Mouse (Mus musculus): ENCODE data around the gene Zfp652.

The Zfp652 gene

DNA sequence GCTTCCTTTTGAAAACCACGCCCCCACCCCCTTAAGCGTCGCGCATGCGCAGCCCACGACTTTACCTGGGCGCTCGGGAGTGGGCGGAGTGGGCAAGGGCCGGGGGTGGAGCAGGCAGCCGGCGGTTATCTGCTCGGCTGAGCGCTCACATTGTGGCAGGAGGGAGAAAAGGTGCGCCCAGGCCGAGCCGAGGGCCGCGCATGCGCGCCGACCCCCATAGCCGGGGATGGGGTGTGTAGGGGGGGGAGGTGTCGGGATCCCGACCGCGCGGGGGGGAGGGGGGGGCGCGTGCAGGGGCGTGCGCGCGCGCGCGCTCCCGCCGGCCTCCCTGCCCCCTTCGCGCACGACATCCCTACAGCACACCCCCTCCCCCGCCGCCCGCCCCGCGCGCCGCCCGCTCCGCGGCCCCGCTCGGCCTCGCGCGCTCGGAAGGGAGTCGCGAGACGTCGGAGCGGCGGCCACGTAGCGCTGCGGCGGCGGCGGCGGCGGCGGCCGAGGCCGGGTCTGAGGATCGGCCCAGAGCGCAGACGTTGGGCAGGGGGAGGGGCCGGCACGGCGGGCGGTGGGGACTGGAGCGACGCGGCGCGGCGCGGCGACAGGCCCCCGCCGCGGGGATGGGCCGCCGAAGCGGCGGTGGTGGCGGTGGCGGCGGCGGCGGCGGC is at the start of gene Zfp652:
Zfp652 (plus strand) TSS at position 111 of the 662 bp plus-strand sequence.
- under 1% methylated on average over 73 of the region's 103 CpGs for WGBS

DNA sequence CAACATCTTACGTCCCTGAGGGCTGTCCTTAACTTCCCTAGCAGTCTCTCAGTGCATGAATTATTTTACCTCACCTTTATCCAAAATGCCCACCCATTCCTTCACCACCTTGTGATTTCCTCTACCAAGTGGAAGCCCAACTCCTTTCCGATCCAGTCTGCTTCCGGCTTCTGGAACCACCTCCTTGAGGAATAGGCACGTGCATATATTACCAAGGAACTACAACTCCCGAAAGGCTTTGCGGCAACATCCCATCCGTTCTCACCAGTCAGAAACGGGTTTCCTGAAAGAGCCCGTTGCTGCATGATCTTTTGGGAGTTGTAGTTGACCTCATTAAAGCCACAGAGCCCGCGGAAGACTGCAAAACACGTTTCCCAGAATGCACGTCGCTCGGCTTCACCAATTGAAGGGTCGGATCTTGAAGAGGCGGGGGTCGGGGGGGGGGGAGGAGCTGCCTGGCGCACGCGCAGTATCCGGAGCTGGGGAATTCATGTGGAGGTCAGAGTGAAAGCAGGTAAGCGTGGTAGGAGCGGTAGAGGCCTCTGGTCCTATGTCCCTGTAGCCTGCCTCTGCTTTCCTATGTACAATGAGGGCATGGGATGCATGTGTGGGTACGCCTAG is 45.8 kb upstream of the Zfp652 start, which contains the start of gene Phb:
Phb (plus strand) TSS at position 429 of the 621 bp plus-strand sequence.
- WGBS = under 1% methylated on average over 25 of the region's 25 CpGs

DNA sequence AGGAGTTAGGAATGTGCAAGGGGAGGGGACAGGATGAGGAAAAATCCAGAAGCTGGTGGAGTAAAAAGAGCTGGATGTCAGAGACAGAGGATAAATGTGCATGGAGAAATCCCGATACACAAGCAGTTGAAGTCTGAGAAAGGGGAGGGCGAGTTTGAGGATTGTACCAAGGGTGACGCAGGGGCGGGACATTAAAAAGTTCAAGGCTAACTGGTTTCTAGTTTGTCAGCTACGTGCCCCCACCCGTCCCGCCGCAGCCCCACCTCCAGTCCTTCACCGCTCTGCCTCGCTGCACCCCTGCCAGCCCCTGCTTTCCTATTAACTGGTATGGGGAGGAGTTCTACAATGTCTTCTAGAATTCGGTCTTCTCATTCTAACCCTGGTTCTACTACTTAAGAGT is 45.3 kb upstream of the Zfp652 start:
- WGBS = 3% methylated on average over 11 of the region's 11 CpGs

DNA sequence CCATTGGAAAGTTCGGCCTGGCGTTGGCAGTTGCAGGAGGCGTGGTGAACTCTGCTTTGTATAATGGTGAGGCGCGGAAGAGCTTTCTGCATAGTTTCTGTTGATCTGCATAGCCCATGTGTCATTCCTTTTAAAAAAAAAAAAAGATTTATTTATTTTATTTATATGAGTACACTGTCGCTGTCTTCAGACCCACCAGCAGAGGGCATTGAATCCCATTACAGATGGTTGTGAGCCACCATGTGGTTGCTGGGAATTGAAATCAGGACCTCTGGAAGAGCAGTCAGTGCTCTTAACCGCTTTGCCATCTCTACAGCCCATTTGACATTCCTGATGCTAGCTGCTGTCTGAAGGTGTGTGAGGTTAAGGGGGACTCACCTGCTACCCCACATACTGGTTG is 44.4 kb upstream of the Zfp652 start:
- 88% methylated on average over 7 of the region's 7 CpGs for WGBS

DNA sequence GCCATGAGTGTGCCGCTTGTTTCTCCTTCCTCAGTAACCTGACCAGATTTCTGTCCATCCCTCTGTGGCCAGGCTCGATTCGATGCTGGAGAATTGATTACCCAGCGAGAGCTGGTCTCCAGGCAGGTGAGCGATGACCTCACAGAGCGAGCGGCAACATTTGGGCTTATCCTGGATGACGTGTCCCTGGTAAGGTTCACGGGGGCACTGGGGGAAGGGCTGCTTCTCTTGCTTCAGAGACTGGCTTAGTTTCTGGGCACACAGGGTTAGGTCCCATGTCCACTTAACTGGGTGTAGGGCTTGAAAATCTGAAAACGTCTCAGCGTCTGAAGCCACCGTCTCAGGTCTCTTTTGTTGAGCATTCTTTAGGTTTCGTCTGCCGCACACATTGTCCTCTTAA is 37.0 kb upstream of the Zfp652 start:
- 92% methylated on average over 14 of the region's 14 CpGs for WGBS

DNA sequence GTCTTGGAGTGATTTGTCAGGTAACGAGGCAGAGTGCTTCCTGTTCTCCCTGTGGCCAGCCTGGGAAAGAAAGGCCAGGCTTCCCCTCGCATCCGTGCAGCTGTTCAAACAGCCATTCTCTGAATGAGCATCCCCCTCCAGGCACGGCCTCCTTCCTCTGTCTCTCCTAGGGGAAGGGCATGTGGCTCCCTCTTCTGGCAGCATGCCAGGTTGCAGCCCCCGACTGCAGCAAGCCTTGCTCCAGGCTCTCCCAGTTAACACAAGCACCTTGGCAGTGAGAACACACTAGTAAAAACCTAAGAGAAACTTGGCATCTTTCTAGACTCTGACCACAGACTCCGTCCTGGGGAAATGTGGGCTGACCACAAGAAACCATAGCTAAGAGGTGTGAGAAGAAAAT is 36.2 kb upstream of the Zfp652 start:
- 39% methylated on average over 6 of the region's 6 CpGs for WGBS

DNA sequence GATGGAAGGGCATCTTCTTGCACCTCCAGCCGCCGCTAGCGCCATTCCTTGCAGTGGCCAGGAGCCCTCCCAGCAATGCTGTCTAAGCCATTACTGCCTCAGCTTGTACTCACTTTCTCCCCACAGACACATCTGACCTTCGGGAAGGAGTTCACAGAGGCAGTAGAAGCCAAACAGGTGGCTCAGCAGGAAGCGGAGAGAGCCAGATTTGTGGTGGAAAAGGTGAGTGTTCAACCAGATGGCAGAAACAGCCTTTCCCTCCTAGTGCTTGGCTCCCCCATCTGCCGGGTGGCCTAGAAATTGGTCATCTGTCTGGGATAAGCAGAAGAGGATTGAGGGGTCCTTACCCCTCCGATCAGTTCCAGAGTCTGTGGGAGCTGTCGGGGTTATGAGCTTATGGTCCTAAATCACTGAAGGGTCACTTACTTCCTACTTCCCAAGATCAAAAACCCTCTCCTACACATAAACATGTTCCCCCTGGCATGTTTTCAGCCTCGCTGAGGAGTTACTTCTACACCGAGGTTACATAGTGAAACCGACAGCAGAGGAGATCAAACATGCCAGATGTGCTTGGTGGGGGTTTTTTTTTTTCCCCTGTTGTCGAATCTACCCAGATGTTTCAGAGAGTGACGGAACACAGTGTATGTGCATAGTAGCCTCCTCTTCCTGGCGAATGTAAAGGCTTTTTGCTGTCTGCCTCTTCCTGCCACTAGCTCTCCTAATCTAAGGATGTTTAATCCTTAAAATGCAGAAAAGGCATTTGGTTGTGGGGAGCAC is 34.4 kb upstream of the Zfp652 start:
- WGBS = 87% methylated on average over 14 of the region's 14 CpGs

DNA sequence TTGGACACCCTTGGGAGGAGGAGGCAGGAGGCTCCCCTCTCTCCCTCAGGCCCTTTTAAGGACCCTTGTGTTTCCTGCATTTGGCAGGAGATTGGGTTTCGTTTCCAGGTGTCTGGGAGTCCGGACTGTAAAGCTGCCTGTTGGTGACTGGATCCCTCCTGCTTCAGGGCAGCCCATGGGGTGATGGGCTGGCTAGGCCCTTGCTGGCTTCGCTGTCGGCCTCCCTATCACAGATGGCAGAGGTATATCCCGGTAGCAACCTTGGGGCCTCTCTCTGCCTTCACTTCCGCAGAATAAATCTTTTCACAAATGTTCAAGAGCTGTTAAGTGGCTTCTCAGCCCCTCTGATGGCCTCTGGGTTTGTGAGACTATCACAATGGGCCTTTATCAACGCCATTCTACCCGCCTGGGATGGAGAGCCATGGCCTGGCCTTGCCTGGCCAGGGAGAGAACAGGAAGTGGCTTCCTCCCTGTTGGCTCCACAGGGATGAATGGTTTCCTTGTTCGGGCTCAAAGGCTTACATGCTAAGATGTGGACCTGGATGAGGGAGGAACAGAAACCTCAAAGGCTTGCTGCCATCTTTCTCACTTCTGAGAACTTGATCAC is 30.4 kb upstream of the Zfp652 start:
- WGBS = 73% methylated on average over 9 of the region's 9 CpGs

DNA sequence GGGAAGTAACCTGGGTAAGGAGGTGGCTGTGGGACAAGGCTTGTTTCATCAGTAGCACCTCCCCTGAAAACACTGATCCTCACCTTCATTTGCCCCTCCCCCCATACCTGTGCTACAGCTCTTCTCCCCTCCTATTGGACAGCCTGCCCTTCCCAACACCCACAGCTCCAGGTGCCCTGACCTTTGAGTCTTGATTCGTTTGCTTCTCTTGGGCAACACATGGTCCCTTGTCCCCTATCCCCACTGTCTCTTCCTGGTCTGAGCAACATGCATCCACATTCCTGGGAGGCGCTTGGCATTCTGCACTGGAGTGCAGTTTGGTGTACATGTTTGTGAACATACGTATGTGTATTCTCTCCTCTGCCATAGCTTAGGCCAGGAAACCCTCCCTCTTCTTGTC is 29.5 kb upstream of the Zfp652 start:
- WGBS = 92% methylated on average over 3 of the region's 3 CpGs

DNA sequence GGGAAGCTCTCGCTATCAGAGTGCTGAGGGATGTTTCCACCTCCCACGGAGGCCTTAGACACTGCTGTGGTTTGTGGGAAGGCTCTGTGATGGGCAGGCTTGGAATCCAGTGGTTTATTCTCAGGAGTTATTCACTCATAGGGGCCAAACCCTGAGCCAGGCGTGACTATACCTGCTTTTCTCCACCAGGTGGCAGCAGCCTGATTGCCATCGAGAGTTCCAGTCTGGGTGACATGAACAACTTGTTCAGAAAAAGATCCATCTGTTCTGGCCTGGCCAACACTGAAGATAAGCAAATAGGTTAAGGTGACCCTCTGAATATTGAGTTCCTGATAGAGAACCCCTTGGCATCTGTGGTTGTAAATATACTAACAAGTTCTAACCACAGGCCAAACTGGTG is 26.4 kb upstream of the Zfp652 start:
- WGBS = 3% methylated on average over 4 of the region's 4 CpGs

DNA sequence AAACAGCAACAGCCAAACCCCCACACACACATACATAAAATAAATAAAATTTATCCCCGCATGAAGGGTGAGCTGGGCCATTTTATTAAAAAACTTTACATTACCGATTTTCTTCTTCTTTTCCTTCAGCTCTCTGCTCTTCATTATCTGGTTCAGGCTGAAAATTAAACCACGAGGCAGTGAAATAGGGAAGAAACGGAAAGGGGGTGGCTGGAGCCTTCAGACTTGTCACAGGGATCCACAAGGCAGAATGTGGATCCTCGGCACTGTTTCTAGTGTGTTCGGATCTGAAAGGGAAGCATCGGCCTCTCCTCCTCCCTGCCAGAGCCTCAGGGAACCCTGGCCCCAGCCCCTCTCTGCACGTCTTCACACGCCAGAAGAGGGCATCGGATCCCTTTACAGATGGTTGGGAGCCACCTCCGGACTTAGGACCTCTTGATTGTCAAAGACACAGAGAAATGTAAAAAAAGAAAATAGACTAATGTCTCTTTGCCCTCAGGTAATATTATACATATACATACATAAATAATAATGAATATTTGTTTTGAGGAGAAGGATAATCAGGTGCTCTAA is 25.3 kb upstream of the Zfp652 start:
- WGBS = 48% methylated on average over 11 of the region's 11 CpGs

DNA sequence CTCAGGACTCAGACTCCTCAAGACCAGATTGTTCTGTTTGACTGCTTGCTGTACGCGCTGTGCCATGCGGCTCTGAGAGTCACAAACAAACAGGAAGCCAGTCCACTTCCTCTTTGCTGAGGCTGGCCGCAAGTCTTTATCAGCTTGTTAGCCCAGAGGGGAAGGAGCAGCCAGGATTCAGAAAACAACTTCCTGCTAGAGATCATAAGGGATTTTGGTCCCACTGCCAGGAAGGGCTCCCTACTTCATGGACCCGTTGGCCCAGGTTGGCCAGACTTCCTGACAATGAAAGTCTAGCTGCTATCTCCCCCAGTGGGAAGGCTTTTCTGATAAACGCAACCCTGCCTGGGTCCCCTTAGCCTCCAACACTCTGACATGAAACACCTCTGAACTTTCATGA is 24.0 kb upstream of the Zfp652 start:
- WGBS = 68% methylated on average over 6 of the region's 6 CpGs

DNA sequence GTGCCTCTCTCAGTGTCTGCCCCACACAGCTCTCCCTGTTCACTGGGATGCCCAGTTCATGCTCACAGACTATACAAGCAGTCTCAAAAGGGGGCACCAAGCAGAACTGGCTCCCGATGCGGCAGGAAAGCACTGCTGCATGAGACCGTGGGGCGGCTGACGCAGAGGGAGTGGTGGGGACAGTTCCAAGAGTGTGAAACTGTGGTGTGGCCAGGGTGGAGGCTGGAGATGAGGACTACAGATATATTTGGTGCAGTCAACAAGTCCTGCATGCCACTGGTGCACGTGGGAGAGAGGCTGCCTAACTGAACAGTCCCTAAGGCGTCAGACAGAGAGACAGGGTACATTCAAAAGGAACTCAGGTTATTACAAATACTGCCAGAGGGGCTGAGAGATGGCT is 23.5 kb upstream of the Zfp652 start:
- WGBS = 50% methylated on average over 7 of the region's 7 CpGs

DNA sequence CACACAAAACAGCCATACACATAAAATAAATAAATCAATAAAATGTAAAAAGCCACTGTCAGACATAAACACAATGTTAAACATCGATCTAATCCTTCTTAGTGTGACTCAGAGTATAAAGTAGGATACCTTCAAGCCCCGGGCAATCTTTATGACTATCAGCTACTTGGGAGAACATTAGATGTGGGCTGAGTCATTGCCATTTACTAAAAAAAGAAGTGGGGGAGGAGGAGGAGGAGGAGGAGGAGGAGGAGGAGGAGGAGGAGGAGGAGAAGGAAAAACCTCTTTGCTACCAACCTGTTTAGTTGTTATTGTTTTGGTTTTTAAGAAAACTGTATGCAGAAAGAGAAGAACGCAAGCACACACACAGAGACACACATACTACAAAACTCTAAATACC is 22.9 kb upstream of the Zfp652 start:
- WGBS = 64% methylated on average over 3 of the region's 3 CpGs

DNA sequence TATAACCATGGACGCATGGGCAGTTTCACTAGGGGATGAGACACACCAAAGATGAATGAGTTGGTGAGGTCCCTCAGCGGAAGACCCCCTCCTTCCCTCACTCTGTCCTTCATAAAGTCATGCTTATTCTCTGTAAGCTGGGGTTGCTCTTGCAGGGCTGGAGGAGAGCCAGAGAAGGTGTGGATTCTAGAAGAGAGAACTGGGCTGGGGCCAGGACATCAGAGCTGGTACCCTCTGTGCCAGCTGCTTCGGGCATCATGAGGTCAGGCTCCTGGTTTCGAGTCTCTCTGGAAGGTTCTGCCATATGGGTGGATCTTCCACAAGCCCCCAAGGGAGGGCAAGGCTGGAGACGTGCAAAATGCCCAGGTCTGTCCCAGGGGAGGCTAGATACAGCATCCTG is 13.9 kb upstream of the Zfp652 start:
- WGBS = 83% methylated on average over 5 of the region's 5 CpGs

DNA sequence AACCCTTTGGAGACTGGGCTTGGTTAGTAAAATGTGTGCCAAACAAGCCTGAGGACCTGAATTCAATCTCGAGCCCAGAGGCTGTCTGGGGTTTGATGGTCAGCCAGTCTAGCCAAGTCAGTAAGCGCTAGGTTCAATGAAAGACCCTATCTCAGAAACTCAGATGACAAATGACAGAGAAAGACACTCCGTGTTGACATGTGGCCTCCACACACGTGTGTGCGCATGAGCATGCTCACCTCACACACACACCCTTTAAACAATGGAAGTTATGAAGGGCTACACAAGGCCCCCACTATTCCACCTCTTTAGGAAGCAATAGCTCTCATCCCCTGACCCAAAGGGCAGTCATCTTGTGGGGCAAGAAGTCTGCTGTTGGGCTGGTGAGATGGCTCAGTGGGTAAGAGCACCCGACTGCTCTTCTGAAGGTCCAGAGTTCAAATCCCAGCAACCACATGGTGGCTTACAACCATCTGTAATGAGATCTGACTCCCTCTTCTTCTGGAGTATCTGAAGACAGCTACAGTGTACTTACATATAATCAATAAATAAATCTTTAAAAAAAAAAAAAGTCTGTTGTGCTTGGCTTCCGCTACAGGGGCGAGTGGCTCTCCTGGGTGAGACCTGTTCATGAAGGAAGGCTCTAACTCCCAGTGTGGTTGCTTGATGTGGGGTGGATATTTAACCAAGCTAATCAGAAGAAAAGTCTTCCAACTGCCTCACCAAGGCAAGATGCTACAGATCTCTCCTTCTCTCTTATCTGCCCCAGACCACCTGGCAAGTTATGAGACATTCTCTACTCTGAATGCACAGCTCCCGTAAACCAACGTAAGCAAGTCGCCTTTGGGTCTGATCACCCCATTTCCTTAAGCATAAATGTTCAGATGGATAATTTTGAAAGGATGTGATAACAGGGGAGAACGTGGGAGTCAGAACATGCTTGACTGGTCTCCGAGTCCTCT is 11.4 kb upstream of the Zfp652 start:
- 90% methylated on average over 13 of the region's 13 CpGs for whole genome bisulfite sequencing

DNA sequence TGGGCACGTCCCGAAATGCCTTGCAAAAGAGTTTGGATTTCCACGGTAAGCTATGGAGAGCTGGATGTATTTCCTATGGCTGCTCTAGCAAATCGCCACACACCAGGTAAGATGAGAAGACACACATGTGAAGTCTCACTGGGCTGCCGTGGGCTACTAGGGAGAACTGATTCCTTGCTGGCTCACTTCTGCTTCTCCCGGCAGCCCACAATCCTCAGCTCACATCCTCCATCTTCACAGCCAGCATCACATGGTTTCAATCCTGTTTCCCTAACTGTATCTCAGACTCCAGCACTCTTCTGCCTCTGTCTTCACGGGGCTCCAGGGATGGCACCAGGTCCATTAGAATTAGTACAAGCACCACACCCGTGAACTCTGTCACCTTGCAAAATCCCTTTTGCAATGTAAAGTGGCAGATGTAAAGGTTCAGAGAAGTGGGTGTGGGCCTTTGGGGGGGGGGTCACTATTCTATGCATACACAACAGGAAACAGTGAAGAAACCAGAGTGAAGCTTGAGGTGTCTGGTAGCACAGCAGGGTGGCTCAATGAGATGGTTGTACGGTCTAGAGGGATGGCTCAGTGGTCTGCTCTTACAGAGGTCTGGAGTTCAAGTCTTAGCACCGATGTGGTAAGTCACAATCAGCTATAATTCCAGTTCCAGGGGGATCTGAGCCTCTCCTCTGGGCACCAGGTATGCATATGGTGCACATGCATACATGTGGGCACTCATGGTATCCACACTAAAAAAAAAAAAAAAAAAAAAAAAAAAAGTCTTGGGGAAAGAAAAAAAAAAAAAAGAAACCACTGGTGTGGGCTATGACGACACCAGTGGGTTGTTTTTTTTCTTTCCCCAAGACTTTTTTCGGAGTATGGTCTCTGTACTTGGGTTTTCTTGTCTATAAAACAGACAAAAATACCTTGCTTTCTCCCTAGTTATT is 8.2 kb upstream of the Zfp652 start:
- WGBS = 74% methylated on average over 12 of the region's 12 CpGs

DNA sequence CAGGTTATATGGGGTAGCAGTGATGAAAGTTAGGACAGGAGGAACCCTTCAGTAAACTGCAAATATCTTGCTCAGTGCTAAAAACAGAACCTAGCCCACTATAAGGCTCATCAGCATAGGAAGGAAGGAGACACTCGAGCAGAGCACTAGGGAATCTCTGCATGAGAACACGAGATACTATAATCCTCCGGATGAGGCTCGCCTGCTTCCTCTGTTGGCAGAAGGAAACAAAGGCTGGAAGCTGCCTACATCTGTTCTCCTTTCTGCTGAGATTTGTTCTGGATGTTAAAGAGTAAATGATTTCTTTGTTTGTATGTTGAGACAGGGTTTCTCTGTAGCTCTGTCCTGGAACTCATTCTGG is 7.5 kb upstream of the Zfp652 start:
- 35% methylated on average over 4 of the region's 4 CpGs for WGBS

DNA sequence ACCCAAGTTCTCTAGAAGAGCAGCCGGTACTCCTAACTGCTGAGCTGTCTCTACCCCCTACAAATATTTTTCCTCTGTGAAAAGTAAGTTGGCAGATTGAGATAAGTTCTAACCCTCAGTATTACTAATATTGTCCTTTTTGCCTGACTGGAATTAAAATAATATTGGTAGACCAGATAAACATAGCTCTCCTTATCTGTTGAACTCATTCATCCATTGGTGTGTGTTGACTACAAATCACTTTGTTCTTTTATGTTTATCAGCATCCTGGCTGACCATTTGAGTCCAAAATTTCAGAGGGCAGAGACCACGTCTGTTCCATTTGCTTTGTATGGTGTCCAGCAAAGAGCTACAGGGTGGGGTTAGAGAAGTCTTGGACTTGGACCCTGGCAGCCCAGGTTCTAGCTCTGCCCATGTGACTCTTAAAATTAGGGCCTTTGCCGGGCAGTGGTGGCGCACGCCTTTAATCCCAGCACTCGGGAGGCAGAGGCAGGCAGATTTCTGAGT is 2.9 kb upstream of the Zfp652 start:
- WGBS = 92% methylated on average over 6 of the region's 6 CpGs

DNA sequence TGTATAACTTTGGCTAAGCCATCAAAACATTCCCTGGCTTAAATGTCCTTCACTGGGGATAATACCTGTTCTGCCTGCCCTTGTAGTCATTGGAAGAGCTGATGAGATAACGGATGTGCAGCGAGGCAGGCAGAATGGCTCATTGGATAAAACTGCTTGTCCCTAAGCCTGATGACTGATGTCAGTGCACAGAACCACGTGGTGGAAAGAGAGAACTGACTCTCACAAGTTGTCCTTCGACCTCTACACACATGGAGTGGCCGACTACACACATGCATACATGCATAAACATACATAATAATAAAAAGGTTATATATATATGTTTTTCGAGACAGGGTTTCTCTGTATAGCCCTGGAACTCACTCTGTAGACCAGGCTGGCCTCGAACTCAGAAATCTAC is 2.0 kb upstream of the Zfp652 start:
- 83% methylated on average over 7 of the region's 7 CpGs for WGBS
